Mouse (Mus musculus) heart, adult 10 weeks (tissue): ENCODE data around the gene Gemin4. TPM values are rescaled to one million over a fixed set of nuclear protein-coding genes. Genes with fewer than 3 reads are reported as not detected.

Experiments
- polyA plus RNA-seq: library from polyadenylated mRNA; stranded (reverse); fragments of 350-450 nt; fragmentation: Illumina TruSeq; extraction: RNeasy Lipid Tissue Mini Kit (QIAGEN cat#74804); gene quantifications from one replicate; pipeline ENCODE4 v1.2.3, GENCODE M21; 2014; ENCODE audit warnings: low read depth, low replicate concordance

Gemin4 gene
- polyA plus RNA-seq = 4.8 TPM

DNA sequence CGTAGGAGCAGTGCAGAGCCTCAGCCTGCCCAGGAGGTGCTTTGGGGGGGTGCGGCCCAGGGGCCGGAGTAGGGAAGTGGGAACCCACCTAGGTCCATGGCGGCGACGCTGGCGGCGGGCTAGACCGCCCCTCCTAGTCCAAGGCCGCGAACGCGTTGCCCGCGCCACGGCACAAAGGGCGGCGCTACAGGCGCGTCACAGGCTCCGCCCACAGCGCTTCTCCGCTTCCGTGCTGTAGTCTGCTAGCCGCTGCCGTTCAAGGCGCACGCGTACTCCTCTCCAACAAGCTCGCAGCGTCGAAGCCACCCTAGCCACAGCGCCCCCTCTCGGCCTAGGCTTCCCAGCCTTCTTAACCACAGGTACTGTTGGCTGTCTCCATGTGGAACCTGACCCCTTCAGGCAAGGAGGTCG, at the start of gene Gemin4, which contains the start of gene Dbil5:
Gene Gemin4, minus strand, starts transcription at position 275 of the 411 bp plus-strand sequence.
Gene Dbil5, plus strand, starts transcription at position 219 of the 411 bp plus-strand sequence.

DNA sequence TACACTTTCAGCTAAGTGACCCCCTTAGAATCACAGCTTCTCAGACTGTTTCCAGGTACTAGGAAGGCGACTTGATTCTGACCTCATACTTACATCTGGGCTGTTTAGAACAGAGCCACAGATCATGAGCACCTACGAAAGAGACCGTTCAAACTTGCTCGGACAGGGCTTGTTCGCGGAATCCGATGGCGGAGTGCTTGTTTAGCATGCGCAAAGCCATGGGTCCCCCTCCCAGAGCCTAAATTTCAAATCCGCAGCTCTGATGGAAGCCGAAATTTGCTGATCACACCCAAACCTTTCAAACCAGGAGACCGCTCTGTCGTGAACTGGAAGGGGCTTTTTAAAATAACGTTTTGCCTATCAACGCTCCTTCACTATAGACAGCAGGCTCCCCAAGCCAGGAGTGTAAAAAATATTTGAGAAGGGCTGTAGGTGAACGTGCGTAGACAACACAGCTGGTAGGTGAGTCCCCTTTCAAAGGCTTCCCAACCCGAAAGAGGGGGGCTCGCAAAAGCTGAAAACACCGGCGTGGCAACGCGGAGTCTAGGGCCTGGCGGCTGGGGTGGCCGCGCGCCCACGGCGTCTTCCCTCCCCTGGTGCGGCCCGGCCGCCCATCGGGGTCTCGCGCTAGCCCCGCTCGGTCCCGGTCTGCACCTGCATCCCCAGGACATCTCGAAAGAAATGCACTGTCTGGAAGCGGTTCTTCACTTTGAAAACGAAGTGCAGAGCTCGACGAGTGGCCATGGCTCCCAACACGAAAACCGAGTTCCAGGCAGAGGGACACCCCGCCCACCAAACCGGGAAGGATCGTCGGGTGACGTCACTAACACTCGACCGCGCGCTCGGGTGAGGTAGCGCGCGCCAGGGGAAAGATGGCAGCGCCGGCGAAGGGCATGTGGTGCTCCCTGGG, 25.7 kb upstream of the Gemin4 start, which contains the start of the genes Mrm3 and Glod4:
Gene Mrm3, plus strand, starts transcription at position 815 of the 910 bp plus-strand sequence.
Gene Glod4, minus strand, starts transcription at position 825 of the 910 bp plus-strand sequence.

DNA sequence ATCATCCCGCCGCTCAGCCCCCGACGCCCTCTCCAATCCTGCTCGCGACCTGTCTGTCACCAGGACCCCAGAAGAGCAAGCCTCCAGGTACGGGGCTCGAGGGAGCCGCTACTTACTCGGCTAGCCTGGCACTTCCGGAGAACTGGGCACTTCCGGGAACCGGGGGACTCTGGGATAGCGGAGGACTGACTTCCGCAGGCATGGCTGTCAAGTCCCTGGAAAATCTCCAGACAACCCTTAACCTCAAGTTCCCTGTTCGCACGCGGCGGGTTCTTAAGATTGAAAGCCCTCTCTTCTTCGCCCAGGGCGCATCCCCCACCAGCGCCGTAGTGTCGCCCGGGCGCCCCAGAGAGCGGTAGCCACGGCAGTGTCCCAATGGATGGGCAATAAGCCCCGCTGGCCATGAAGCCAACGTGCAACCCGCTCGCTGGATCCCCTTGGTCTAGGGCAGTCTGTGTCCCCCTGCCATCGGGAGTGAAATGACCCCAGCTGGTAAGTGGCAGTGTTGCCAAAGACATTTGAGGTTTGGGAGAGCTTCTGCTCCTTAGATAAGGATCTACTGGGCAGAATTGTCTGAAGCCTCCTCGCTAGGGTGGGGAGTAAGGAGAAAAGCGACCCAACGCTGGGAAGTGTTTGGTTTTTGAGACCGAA, 37.8 kb downstream of the Gemin4 start, which contains the start of the genes Vps53 and Fam57a:
Gene Vps53, minus strand, starts transcription at position 153 of the 651 bp plus-strand sequence.
Gene Fam57a, plus strand, starts transcription at position 177 of the 651 bp plus-strand sequence.

Other genes with a start within 250 kb of the Gemin4 start
- not detected for gene 1700016K19Rik, start 217.8 kb downstream of the Gemin4 start, polyA plus RNA-seq
- 26.2 TPM for gene Rflnb, start 189.9 kb downstream of the Gemin4 start, polyA plus RNA-seq
- gene Vps53, start 38.0 kb downstream of the Gemin4 start, polyA plus RNA-seq = 23.3 TPM
- 4.8 TPM for gene Fam57a, start 38.0 kb downstream of the Gemin4 start, polyA plus RNA-seq
- not detected for gene Dbil5, start 56 bp downstream of the Gemin4 start, polyA plus RNA-seq
- gene Mrm3, start 26.1 kb upstream of the Gemin4 start, polyA plus RNA-seq = 28.5 TPM
- 48.7 TPM for gene Glod4, start 26.1 kb upstream of the Gemin4 start, polyA plus RNA-seq
- gene Nxn, start 181.5 kb upstream of the Gemin4 start, polyA plus RNA-seq = 12.9 TPM
- 27.8 TPM for gene Timm22, start 189.3 kb upstream of the Gemin4 start, polyA plus RNA-seq